Mouse (Mus musculus) heart, postnatal 0 days (tissue): Measurements from ENCODE around the gene Hist1h4d. TPM values are rescaled to one million over a fixed set of nuclear protein-coding genes. Genes with fewer than 3 reads are reported as not detected.

Source experiments
- ATAC-seq: fragments of 200-750 bp; cut with Nextera tagmentation; 2 replicates; pipeline ENCODE4 v1.8.0; 2017; ENCODE audit warnings: low read depth, moderate number of reproducible peaks, moderate library complexity; ENCODE audit not compliant: insufficient read depth
- DNase-seq: peaks from one replicate; pipeline ENCODE4 v3.0.0-alpha.2; 2016; ENCODE audit warnings: low spot score
- H3K27ac ChIP-seq: fragments of 300-500 bp; sonication (generic); 2 replicates; pipeline ENCODE4 v1.5.1; 2014; ENCODE audit warnings: low read depth, mild to moderate bottlenecking
- H3K27me3 ChIP-seq: fragments of 300-500 bp; sonication (generic); 2 replicates; pipeline ENCODE4 v1.6.1; 2014; ENCODE audit warnings: low read length, mixed read lengths; ENCODE audit not compliant: control insufficient read depth, insufficient read depth
- H3K36me3 ChIP-seq: fragments of 300-500 bp; sonication (generic); replicated peaks from 2 replicates; pipeline ENCODE4 v1.6.1; 2014; ENCODE audit warnings: low read length, mixed read lengths; ENCODE audit not compliant: control insufficient read depth, insufficient read depth
- H3K4me1 ChIP-seq: fragments of 300-500 bp; sonication (generic); 2 replicates; pipeline ENCODE4 v1.6.1; 2014; ENCODE audit warnings: antibody characterized with exemption; ENCODE audit not compliant: control insufficient read depth, insufficient read depth
- H3K4me2 ChIP-seq: fragments of 300-500 bp; sonication (generic); 2 replicates; pipeline ENCODE4 v1.6.1; 2014; ENCODE audit warnings: low read depth, mild to moderate bottlenecking, low read length, moderate library complexity
- H3K4me3 ChIP-seq: fragments of 300-500 bp; sonication (generic); 2 replicates; pipeline ENCODE4 v1.5.1; 2014; ENCODE audit warnings: low read depth, low read length
- H3K9ac ChIP-seq: fragments of 300-500 bp; sonication (generic); replicated peaks from 2 replicates; pipeline ENCODE4 v1.6.1; 2014; ENCODE audit warnings: low read depth, low read length, mixed read lengths
- H3K9me3 ChIP-seq: fragments of 300-500 bp; sonication (generic); replicated peaks from 2 replicates; pipeline ENCODE4 v1.6.1; 2016; ENCODE audit warnings: low read length; ENCODE audit not compliant: control insufficient read depth
- CTCF ChIP-seq: IDR thresholded peaks from 2 replicates; pipeline ENCODE4 v1.5.1; 2016; ENCODE audit warnings: antibody characterized with exemption, control low read depth, low read depth
- EP300 ChIP-seq: IDR thresholded peaks from 2 replicates; pipeline ENCODE4 v1.6.1; 2016; ENCODE audit warnings: antibody characterized with exemption, low read depth
- WGBS: fragments of 180-500 bp; shearing (Covaris S2); extraction: QIAGEN DNeasy Blood & Tissue Kit; methylation state at CpG from one replicate; pipeline ENCODE4 v1.1.7; 2014; 5-methylcytosine and 5-hydroxymethylcytosine counted together
- polyA plus RNA-seq: library from polyadenylated mRNA; unstranded; fragments of >200 nt; fragmentation: Nextera tagmentation; extraction: Ambion mirVana; gene quantifications from 2 replicates; pipeline ENCODE4 v1.2.1, GENCODE M21; 2015
- total RNA-seq: library from RNA; depleted of rRNA; stranded (reverse); fragments of >200 nt; gene quantifications from 2 replicates; pipeline ENCODE4 v1.2.3, GENCODE M21; 2014; ENCODE audit warnings: low replicate concordance

Hist1h4d gene
- total and polyA plus RNA-seq, 2 experiments from 2014 or later = 18.8 to 1,649 TPM

GRCm38 (mm10) chr13:23593051-23593770 is 11.8 kb downstream of the Hist1h4d start:
- WGBS = 55% methylated on average over 5 of the region's 5 CpGs
- no peaks in the 10 kb centered on the region for H3K36me3 ChIP-seq
- H3K27me3 ChIP-seq = no peaks in the 10 kb centered on the region
- no peak overlapping the region for H3K4me2 ChIP-seq
- H3K9ac ChIP-seq = no peak overlapping the region
- ATAC-seq = no peak; the same call in 1 of the 2 replicates
- no peaks in the 10 kb centered on the region for H3K4me1 ChIP-seq
- DNase-seq = no peak
- TF ChIP-seq CTCF = no peak
- no peak for TF ChIP-seq EP300
- H3K4me3 ChIP-seq = no peak overlapping the region
- H3K9me3 ChIP-seq = no peaks in the 10 kb centered on the region
- H3K27ac ChIP-seq = peak overlapping the region; percentile 61; the same call in 1 of the 2 replicates

GRCm38 (mm10) chr13:23595185-23595584 is 13.8 kb downstream of the Hist1h4d start:
- Histone ChIP-seq H3K27ac (no peak overlapping the region), H3K4me1 (no peaks in the 10 kb centered on the region), H3K4me3 (no peak overlapping the region), H3K9me3 (no peaks in the 10 kb centered on the region), H3K4me2 (no peak overlapping the region), H3K9ac (no peak overlapping the region), H3K36me3 (no peaks in the 10 kb centered on the region), H3K27me3 (no peaks in the 10 kb centered on the region)
- DNase-seq (no peak), ATAC-seq (no peak)
- no peak for TF ChIP-seq CTCF
- TF ChIP-seq EP300 = no peak
- 62% methylated on average over 2 of the region's 2 CpGs for WGBS

GRCm38 (mm10) chr13:23595622-23596372 is 14.4 kb downstream of the Hist1h4d start:
- ATAC-seq = no peak
- Histone ChIP-seq H3K4me1 (no peaks in the 10 kb centered on the region), H3K4me3 (no peak overlapping the region), H3K4me2 (no peak overlapping the region), H3K27ac (no peak overlapping the region), H3K27me3 (no peaks in the 10 kb centered on the region), H3K36me3 (no peaks in the 10 kb centered on the region), H3K9me3 (no peaks in the 10 kb centered on the region), H3K9ac (no peak overlapping the region)
- TF ChIP-seq CTCF (no peak), EP300 (no peak)
- 66% methylated on average over 7 of the region's 7 CpGs for WGBS
- DNase-seq = no peak

GRCm38 (mm10) chr13:23597957-23598356 is 16.6 kb downstream of the Hist1h4d start:
- no peak overlapping the region for H3K9ac ChIP-seq
- H3K4me3 ChIP-seq = no peak overlapping the region
- H3K27me3 ChIP-seq = no peaks in the 10 kb centered on the region
- H3K9me3 ChIP-seq = no peaks in the 10 kb centered on the region
- DNase-seq (peak; percentile 76), ATAC-seq (no peak)
- no peak overlapping the region for H3K27ac ChIP-seq
- no peaks in the 10 kb centered on the region for H3K4me1 ChIP-seq
- TF ChIP-seq CTCF (peak; percentile 81), EP300 (no peak)
- H3K36me3 ChIP-seq = no peaks in the 10 kb centered on the region
- H3K4me2 ChIP-seq = no peak overlapping the region
- 6% methylated on average over 9 of the region's 9 CpGs for WGBS

GRCm38 (mm10) chr13:23603182-23603699 is 21.8 kb downstream of the Hist1h4d start:
- Histone ChIP-seq H3K27me3 (no peaks in the 10 kb centered on the region), H3K27ac (no peak overlapping the region), H3K4me1 (no peaks in the 10 kb centered on the region), H3K36me3 (no peaks in the 10 kb centered on the region), H3K9me3 (no peaks in the 10 kb centered on the region), H3K4me3 (no peak overlapping the region), H3K4me2 (no peak overlapping the region), H3K9ac (no peak overlapping the region)
- DNase-seq (no peak), ATAC-seq (no peak)
- TF ChIP-seq EP300 (no peak), CTCF (no peak)
- 38% methylated on average over 7 of the region's 7 CpGs for WGBS
